Mouse (Mus musculus) embryo, embryonic 11.5 days (tissue): Measurements from ENCODE around the gene Relch.
"Not testable (repeated sequence)": the region's sequence is repeated elsewhere in the genome, so short reads cannot be mapped to it uniquely, and the experiment has no call there.

ENCODE experiments used
- DNase-seq: peaks from one replicate; pipeline ENCODE4 v3.0.0-alpha.2; 2012; ENCODE audit warnings: low read depth, low spot score

Gene Relch

GRCm38 (mm10) chr1:105742481-105742880 is 78.8 kb downstream of the Relch start:
- DNase-seq, result no peak

DNA sequence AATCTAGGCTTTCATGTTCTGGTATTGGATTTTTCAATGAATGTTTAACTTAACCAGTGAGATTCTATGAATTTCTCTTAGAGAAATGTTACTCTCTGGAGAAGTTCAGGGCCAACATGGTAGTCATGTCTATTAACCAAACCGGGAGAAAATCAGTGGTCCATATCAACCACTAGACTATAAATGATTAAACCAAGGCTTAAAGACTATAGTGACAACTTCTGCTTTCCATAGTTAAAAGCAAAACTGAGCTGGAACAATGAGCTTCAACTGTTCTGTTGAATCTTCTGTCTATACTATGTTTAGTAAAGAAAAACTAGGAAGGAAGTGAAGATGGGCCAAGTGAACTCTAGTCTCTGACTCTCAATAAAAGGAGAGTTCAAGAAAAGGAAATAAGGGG is 82.8 kb downstream of the Relch start:
- no peak for DNase-seq

DNA sequence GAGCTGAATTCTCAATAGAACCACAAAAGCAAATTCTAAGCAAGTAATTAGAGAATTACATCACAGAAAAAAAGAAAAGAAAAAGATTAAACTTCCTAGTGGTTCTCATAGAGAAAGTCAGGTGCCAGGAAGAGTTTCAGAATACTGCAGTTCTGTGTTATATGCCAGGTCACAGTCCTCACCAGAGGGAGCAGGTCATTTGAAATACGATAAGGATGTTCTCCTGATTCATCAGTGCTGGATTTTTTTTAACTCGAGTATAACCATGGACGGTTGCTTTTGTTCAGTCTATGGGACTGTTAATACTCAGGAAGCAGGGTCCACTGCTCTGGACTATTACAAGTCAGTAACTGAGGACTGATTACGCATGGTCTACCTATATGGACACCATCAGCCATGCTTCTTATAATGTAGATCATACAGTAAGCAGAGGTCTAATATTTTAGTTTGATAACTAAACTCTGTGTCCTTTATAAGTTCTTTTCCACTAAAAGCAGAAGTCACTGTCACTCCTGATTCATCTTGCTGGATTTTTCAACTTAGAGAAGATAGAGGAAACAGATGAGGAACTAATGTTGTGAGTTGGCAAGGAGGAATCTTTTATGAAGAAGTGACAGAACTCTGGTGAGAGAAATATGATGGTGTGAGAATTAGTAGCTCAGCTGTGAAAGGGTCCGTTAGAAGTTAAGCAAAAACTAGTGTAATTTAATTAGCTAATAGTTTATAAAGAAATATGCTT is 83.4 kb downstream of the Relch start:
- no peak for DNase-seq

GRCm38 (mm10) chr1:105748091-105748799 is 84.6 kb downstream of the Relch start:
- no peak for DNase-seq

DNA sequence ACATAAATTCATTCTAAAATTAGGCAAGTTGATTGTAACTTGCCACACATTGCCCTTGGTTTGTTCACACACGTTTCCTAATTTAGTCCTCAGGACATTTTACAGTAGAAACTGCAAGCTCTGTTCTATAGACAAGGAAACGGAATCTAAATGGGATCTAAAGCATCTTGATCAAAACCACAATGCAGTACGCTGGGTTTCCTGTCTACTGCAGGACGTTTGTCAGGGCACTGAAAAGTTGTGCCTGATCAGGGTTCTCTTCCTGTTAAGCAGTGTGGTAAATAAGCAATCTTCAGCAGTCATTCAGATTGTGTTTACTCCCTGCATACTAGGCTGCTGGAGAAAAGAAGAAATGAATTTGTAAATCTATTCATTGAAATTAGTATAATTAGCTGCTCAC is 88.5 kb downstream of the Relch start:
- DNase-seq, result no peak

DNA sequence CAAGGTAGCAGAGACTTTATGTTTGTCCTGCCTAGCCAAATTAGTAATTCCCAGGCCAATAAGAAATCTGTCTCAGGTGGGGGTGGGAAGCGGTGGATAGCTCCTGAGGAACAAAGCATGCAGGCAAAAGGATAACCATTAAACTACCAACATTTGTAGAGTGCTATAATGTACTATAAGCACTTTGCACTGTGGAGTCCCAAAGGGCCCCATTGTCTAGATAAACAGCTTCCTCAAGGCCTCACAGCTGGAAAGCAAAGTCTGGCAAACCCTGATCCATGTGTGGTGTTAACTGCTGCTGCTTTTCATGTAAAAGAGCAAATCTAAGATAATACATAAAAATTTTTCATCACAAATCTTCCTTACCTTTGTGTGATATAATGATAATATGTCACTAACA is 89.3 kb downstream of the Relch start:
- no peak for DNase-seq

GRCm38 (mm10) chr1:105758798-105759197 is 95.1 kb downstream of the Relch start:
- no peak for DNase-seq

DNA sequence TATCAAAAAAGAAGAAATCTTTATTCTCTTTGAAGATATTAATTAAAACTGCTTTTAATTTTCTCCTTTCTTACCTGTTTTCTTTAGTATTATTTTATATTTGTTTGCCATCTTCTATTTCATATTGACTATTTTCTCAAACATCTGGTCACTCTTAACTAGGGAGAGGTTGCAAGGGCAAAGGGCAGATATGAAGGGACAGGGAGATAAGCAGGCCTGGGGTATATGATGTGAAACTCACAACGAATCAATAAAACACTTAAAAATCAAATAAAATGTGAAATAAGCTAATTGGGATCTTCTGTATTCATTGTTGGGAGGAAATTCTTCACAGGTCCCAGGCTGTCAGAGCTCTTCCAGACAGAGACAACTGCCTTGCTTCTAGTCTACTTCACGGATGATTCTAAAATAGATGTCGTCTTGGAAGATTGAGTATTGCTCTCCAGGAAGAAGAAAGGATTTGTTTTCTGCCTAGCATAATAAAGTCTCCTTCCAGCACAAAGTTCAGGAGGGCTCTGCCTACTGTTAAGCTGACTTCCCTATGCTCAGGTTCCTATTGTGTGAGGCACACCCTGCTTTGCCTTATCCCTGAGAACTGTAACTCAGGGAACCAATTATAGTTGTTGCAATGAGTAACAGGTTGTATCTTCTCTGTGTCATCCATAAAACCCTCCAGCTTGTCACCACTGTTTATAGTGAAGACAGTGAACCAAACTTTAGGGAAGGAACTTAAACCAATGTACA is 95.9 kb downstream of the Relch start:
- DNase-seq, result no peak

GRCm38 (mm10) chr1:105765586-105765985 is 101.9 kb downstream of the Relch start:
- no peak for DNase-seq

GRCm38 (mm10) chr1:105766099-105766498 is 102.4 kb downstream of the Relch start:
- DNase-seq, result not testable (repeated sequence)

DNA sequence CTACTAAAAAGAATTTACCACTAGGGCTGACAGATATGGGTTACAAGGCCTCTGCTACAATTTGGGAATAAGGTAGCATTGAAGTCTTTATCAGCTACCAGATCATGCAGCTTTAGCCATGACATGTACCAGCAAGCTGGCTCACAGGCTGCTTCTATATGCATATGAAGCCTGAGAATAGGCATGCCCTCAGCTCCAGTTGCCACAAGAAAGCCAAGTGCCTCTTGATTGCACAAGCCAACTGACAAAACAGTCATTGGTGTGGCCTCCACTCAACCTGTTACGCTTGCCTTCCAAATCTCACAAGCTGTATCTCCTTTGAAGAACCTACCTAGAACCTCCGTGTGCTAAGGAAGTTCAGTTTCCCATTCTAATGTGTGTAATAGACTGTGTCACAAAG is 104.7 kb downstream of the Relch start:
- no peak for DNase-seq

- no peak for DNase-seq
Observed at GRCm38 (mm10) chr1:105770685-105771084, 107.0 kb downstream of the Relch start.

- no peak for DNase-seq
Observed at GRCm38 (mm10) chr1:105776426-105776825, 112.8 kb downstream of the Relch start.

DNA sequence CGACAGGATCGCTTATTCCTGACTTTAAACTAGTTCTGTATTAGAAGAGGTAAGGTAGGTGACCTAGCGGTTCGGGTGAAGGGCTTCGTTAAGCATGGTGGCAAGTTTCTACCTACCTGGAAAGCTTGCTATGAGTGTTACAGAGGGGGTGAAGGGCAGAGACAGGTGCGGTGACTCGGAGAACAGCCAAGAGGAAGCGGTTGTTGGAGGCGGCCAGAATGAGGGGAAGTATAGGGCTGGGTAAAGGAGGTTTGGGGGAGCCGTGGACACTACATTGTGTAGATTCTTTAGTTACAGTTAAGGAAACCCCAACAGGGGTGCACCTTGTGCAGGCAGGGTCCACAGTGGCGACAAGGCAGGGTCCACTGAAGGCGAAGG is 116.4 kb downstream of the Relch start:
- DNase-seq, result no peak

GRCm38 (mm10) chr1:105780457-105781364 is 117.0 kb downstream of the Relch start, which contains the start of gene Tnfrsf11a:
TSS of gene Tnfrsf11a (plus strand) at chr1:105780718.
- DNase-seq, result no peak

- DNase-seq, result no peak
Observed at GRCm38 (mm10) chr1:105781391-105782146, 117.9 kb downstream of the Relch start.

- no peak for DNase-seq
Observed at GRCm38 (mm10) chr1:105784257-105785016, 120.8 kb downstream of the Relch start.

DNA sequence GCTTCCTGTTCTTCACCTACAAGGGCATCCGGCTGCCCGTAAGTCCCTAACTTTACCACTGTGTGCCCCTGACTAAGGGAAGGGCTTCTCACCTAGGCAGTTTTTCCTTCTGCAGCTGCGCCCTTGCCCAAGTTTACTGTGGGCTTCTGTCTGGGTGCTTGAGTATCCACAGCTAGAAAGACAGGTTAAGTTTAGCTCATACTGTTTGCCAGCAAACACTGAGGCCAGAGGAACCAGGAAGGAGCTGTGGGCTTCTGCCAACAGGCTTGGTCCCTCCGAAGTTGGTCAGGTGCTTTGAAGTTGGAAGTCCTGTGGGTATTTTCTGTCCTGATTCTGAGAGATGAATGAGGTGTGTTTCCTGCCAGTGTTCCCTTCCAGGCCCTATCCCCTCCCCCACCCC is 121.5 kb downstream of the Relch start:
- DNase-seq, result no peak

GRCm38 (mm10) chr1:105786731-105787357 is 123.2 kb downstream of the Relch start:
- DNase-seq, result no peak
